Mouse (Mus musculus) heart, postnatal 0 days (tissue): ENCODE results near the gene Tcn2.

ENCODE experiments used
- CTCF ChIP-seq: IDR thresholded peaks from 2 replicates; pipeline ENCODE4 v1.5.1; 2016; ENCODE audit warnings: antibody characterized with exemption, control low read depth, low read depth
- EP300 ChIP-seq: IDR thresholded peaks from 2 replicates; pipeline ENCODE4 v1.6.1; 2016; ENCODE audit warnings: antibody characterized with exemption, low read depth

- no peak for TF ChIP-seq CTCF
- TF ChIP-seq EP300 = no peak
Measured at GRCm38 (mm10) chr11:3876419-3876818, 55.5 kb downstream of the Tcn2 start.
